Mouse (Mus musculus) myocyte (in vitro differentiated cells): ENCODE data around the gene Gm20431.

Experiments used
- CEBPB ChIP-seq: IDR thresholded peaks from 2 replicates; pipeline ENCODE4 v1.6.1; 2011; ENCODE audit warnings: mild to moderate bottlenecking, moderate library complexity; ENCODE audit not compliant: poor library complexity, insufficient read depth, severe bottlenecking
- E2F4 ChIP-seq: IDR thresholded peaks from one replicate; pipeline ENCODE4 v1.6.1; 2011; ENCODE audit warnings: mild to moderate bottlenecking, control low read depth, moderate library complexity; ENCODE audit not compliant: insufficient read depth
- MAX ChIP-seq: IDR thresholded peaks from one replicate; pipeline ENCODE4 v1.6.1; 2011; ENCODE audit warnings: low read depth, mild to moderate bottlenecking, control low read depth
- MYOD1 ChIP-seq, 3 experiments: IDR thresholded peaks; one replicate each; pipeline ENCODE4 v1.6.1; 2011; ENCODE audit warnings: control low read depth in 2 of 3, low read depth in 2 of 3, mild to moderate bottlenecking in 2 of 3, moderate library complexity in 1 of 3; ENCODE audit not compliant: insufficient read length in 2 of 3, control insufficient read depth in 1 of 3
- MYOG ChIP-seq, 3 experiments: IDR thresholded peaks; one replicate each; pipeline ENCODE4 v1.6.1; 2011; ENCODE audit warnings: control low read depth in 2 of 3, low read depth in 2 of 3, mild to moderate bottlenecking in 2 of 3; ENCODE audit not compliant: insufficient read length in 2 of 3, control insufficient read depth in 1 of 3, insufficient read depth in 1 of 3
- POLR2A ChIP-seq: IDR thresholded peaks from one replicate; pipeline ENCODE4 v1.6.1; 2011; ENCODE audit warnings: low read depth, mild to moderate bottlenecking, control low read depth, moderate library complexity; ENCODE audit not compliant: insufficient read length
- POLR2AphosphoS2 ChIP-seq: IDR thresholded peaks from one replicate; pipeline ENCODE4 v1.6.1; 2011; ENCODE audit warnings: low read depth, control low read depth; ENCODE audit not compliant: insufficient read length
- REST ChIP-seq: IDR thresholded peaks from one replicate; pipeline ENCODE4 v1.6.1; 2011; ENCODE audit warnings: mild to moderate bottlenecking, control low read depth, moderate library complexity; ENCODE audit not compliant: insufficient read depth, insufficient read length
- SRF ChIP-seq: IDR thresholded peaks from one replicate; pipeline ENCODE4 v1.6.1; 2011; ENCODE audit warnings: low read depth; ENCODE audit not compliant: control insufficient read depth, insufficient read length
- TCF12 ChIP-seq: IDR thresholded peaks from one replicate; pipeline ENCODE4 v1.6.1; 2011; ENCODE audit warnings: mild to moderate bottlenecking, control low read depth; ENCODE audit not compliant: poor library complexity, insufficient read depth, severe bottlenecking
- TCF3 ChIP-seq: IDR thresholded peaks from one replicate; pipeline ENCODE4 v1.6.1; 2011; ENCODE audit warnings: low read depth, control low read depth; ENCODE audit not compliant: insufficient read length
- USF1 ChIP-seq: IDR thresholded peaks from one replicate; pipeline ENCODE4 v1.6.1; 2011; ENCODE audit warnings: low read depth, mild to moderate bottlenecking, control low read depth, moderate library complexity

- TF ChIP-seq E2F4 (no peak), TCF12 (no peak), MYOD1 (IDR thresholded peaks at IDR 0.05; ENCODE audit: control insufficient read depth in 1 of 3, insufficient read length in 2 of 3, low read depth in 2 of 3) (peak in 1 of 3 experiments; percentile 18), POLR2A (no peak), USF1 (no peak), MYOG (IDR thresholded peaks at IDR 0.05; ENCODE audit: control insufficient read depth in 1 of 3, insufficient read depth in 1 of 3, insufficient read length in 2 of 3, low read depth in 2 of 3) (peak in 1 of 3 experiments; percentile 50), MAX (no peak), CEBPB (no peak), POLR2AphosphoS2 (no peak), TCF3 (no peak), SRF (no peak), REST (no peak)
These were observed 38.9 kb downstream of the Gm20431 start for GRCm38 (mm10) chr2:167622352-167622751.
